Mouse (Mus musculus) layer of hippocampus, adult 18-20 months (tissue): ENCODE data around the gene Srsf9. TPM values are rescaled to one million over a fixed set of nuclear protein-coding genes. Genes with fewer than 3 reads are reported as not detected.

ENCODE experiments used
- DNase-seq, 2 experiments: peaks; one replicate each; pipeline ENCODE4 v3.0.0; 2022; ENCODE audit warnings: low spot score in 2 of 2
- total RNA-seq, 2 experiments: library from RNA; stranded (reverse); gene quantifications; 2 replicates each; pipeline ENCODE4 v1.2.3; 2021

Srsf9 gene
- total RNA-seq, 2 experiments from 2014 or later: 81.2 to 88.2 TPM

- DNase-seq: peak; percentile 79 to 84
Observed at GRCm38 (mm10) chr5:115319004-115319940, 7.7 kb upstream of the Srsf9 start.

- DNase-seq: no peak
Observed at GRCm38 (mm10) chr5:115326256-115326831, 633 bp upstream of the Srsf9 start.

- peak; percentile 43 to 48 for DNase-seq
Observed at GRCm38 (mm10) chr5:115327610-115328548, 902 bp downstream of the Srsf9 start.

- DNase-seq: peak in 1 of 2 experiments; percentile 71
Observed at GRCm38 (mm10) chr5:115330955-115331354, 4.0 kb downstream of the Srsf9 start.

GRCm38 (mm10) chr5:115333626-115334025 lies 6.6 kb downstream of the Srsf9 start:
- no peak for DNase-seq

- no peak for DNase-seq
Observed at GRCm38 (mm10) chr5:115340007-115340406, 13.0 kb downstream of the Srsf9 start.

GRCm38 (mm10) chr5:115340577-115341313 lies 13.8 kb downstream of the Srsf9 start, which contains the start of the genes Gatc and Triap1:
Gene Gatc, minus strand, starts transcription at chr5:115341178.
Gene Triap1, plus strand, starts transcription at chr5:115341225.
- peak; percentile 85 to 92 for DNase-seq

GRCm38 (mm10) chr5:115341314-115342165 lies 14.6 kb downstream of the Srsf9 start:
- no peak for DNase-seq

- peak in 1 of 2 experiments; percentile 83 for DNase-seq
Observed at GRCm38 (mm10) chr5:115347564-115347963, 20.6 kb downstream of the Srsf9 start.

GRCm38 (mm10) chr5:115348546-115349224 lies 21.7 kb downstream of the Srsf9 start, which contains the start of gene Cox6a1:
Gene Cox6a1, minus strand, starts transcription at chr5:115348981.
- DNase-seq: peak; percentile 98 to 99

- DNase-seq: no peak
Observed at GRCm38 (mm10) chr5:115349225-115349555, 22.2 kb downstream of the Srsf9 start.

- no peak for DNase-seq
Observed at GRCm38 (mm10) chr5:115351348-115351747, 24.4 kb downstream of the Srsf9 start.

GRCm38 (mm10) chr5:115355070-115355469 lies 28.1 kb downstream of the Srsf9 start:
- DNase-seq: no peak

- peak; percentile 64 to 83 for DNase-seq
Observed at GRCm38 (mm10) chr5:115358872-115359271, 31.9 kb downstream of the Srsf9 start.

GRCm38 (mm10) chr5:115359438-115359837 lies 32.5 kb downstream of the Srsf9 start:
- DNase-seq: no peak

GRCm38 (mm10) chr5:115359851-115360372 lies 32.9 kb downstream of the Srsf9 start:
- DNase-seq: no peak

GRCm38 (mm10) chr5:115362216-115362615 lies 35.2 kb downstream of the Srsf9 start:
- DNase-seq: no peak
